Mouse (Mus musculus) E14TG2a.4 (cell line): Measurements from ENCODE around the gene Sept8.

ENCODE experiments used
- CTCF ChIP-seq: conservative IDR thresholded peaks from 2 replicates; pipeline ENCODE4 v1.5.1; 2014; ENCODE audit warnings: low read length
- NANOG ChIP-seq: IDR thresholded peaks from 2 replicates; pipeline ENCODE4 v1.6.1; 2014; ENCODE audit warnings: borderline replicate concordance, low read length, mixed read lengths

GRCm38 (mm10) chr11:53523545-53524405 lies 4.7 kb downstream of the Sept8 start:
- TF ChIP-seq CTCF (no peak), NANOG (no peak)
